Mouse (Mus musculus) myocyte (in vitro differentiated cells): ENCODE data around the gene Cmbl.

Source experiments
- CEBPB ChIP-seq: IDR thresholded peaks from 2 replicates; pipeline ENCODE4 v1.6.1; 2011; ENCODE audit warnings: mild to moderate bottlenecking, moderate library complexity; ENCODE audit not compliant: poor library complexity, insufficient read depth, severe bottlenecking
- E2F4 ChIP-seq: IDR thresholded peaks from one replicate; pipeline ENCODE4 v1.6.1; 2011; ENCODE audit warnings: mild to moderate bottlenecking, control low read depth, moderate library complexity; ENCODE audit not compliant: insufficient read depth
- MAX ChIP-seq: IDR thresholded peaks from one replicate; pipeline ENCODE4 v1.6.1; 2011; ENCODE audit warnings: low read depth, mild to moderate bottlenecking, control low read depth
- MYOD1 ChIP-seq, 3 experiments: IDR thresholded peaks; one replicate each; pipeline ENCODE4 v1.6.1; 2011; ENCODE audit warnings: control low read depth in 2 of 3, low read depth in 2 of 3, mild to moderate bottlenecking in 2 of 3, moderate library complexity in 1 of 3; ENCODE audit not compliant: insufficient read length in 2 of 3, control insufficient read depth in 1 of 3
- MYOG ChIP-seq, 3 experiments: IDR thresholded peaks; one replicate each; pipeline ENCODE4 v1.6.1; 2011; ENCODE audit warnings: control low read depth in 2 of 3, low read depth in 2 of 3, mild to moderate bottlenecking in 2 of 3; ENCODE audit not compliant: insufficient read length in 2 of 3, control insufficient read depth in 1 of 3, insufficient read depth in 1 of 3
- POLR2A ChIP-seq: IDR thresholded peaks from one replicate; pipeline ENCODE4 v1.6.1; 2011; ENCODE audit warnings: low read depth, mild to moderate bottlenecking, control low read depth, moderate library complexity; ENCODE audit not compliant: insufficient read length
- POLR2AphosphoS2 ChIP-seq: IDR thresholded peaks from one replicate; pipeline ENCODE4 v1.6.1; 2011; ENCODE audit warnings: low read depth, control low read depth; ENCODE audit not compliant: insufficient read length
- TCF12 ChIP-seq: IDR thresholded peaks from one replicate; pipeline ENCODE4 v1.6.1; 2011; ENCODE audit warnings: mild to moderate bottlenecking, control low read depth; ENCODE audit not compliant: poor library complexity, insufficient read depth, severe bottlenecking
- TCF3 ChIP-seq: IDR thresholded peaks from one replicate; pipeline ENCODE4 v1.6.1; 2011; ENCODE audit warnings: low read depth, control low read depth; ENCODE audit not compliant: insufficient read length
- USF1 ChIP-seq: IDR thresholded peaks from one replicate; pipeline ENCODE4 v1.6.1; 2011; ENCODE audit warnings: low read depth, mild to moderate bottlenecking, control low read depth, moderate library complexity

DNA sequence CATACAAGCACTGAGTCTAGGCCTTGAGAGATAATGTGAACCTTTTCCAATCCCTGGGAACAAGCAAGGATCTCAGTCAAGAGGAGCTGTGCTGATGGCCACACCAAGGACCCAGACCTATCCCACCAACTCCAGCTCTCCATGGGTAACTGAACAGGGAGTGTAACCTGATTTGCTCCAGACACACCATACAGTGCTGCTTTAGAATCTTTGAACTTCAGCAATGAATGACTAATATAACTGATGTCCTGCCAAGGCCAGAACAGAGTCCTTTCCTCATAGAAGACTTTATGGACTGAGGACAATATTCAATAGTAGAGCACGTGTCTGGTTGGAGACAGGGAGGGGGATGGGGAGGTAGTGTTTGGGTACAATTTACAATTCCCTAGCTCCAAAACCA, 20.1 kb upstream of the Cmbl start:
- TF ChIP-seq POLR2A, result no peak
- no peak for TF ChIP-seq TCF3
- no peak for TF ChIP-seq MAX
- TF ChIP-seq TCF12, result no peak
- no peak for TF ChIP-seq POLR2AphosphoS2
- no peak for TF ChIP-seq MYOD1 (IDR thresholded peaks at IDR 0.05; ENCODE audit: control insufficient read depth in 1 of 3, insufficient read length in 2 of 3, low read depth in 2 of 3)
- no peak for TF ChIP-seq E2F4
- TF ChIP-seq MYOG (IDR thresholded peaks at IDR 0.05; ENCODE audit: control insufficient read depth in 1 of 3, insufficient read depth in 1 of 3, insufficient read length in 2 of 3, low read depth in 2 of 3), result no peak
- no peak for TF ChIP-seq CEBPB
- no peak for TF ChIP-seq USF1
